Mouse (Mus musculus): ENCODE data around the gene Parp11. TPM values are rescaled to one million over a fixed set of nuclear protein-coding genes. Genes with fewer than 3 reads are reported as not detected.
A peak's percentile ranks its signal among the peaks of the same experiment; 100 is the strongest.

Parp11 gene
- total RNA-seq (2021): 10 to 100 TPM; 17.0 to 18.1 TPM
- long read RNA-seq, experiment 1, partial matches to known transcripts: 0 of 6 reads
- long read RNA-seq, experiment 1, other reads (novel, unspliced or antisense): 4 of 6 reads
- long read RNA-seq, experiment 2, partial matches to known transcripts: 0 of 6 reads
- long read RNA-seq, experiment 2, other reads (novel, unspliced or antisense): 4 of 6 reads

- DNase-seq (ENCODE audit: low spot score in 2 of 2): peak; percentile 68 to 70
Observed at GRCm38 (mm10) chr6:127446436-127446890, at the start of gene Parp11. TSS of gene Parp11 (plus strand) at chr6:127446840.

- no peak for DNase-seq (ENCODE audit: low spot score in 2 of 2)
Observed at GRCm38 (mm10) chr6:127398073-127398472, 48.6 kb upstream of the Parp11 start.

- no peak for DNase-seq (ENCODE audit: low spot score in 2 of 2)
Observed at GRCm38 (mm10) chr6:127401419-127401818, 45.2 kb upstream of the Parp11 start.

GRCm38 (mm10) chr6:127404070-127404810, 42.4 kb upstream of the Parp11 start:
- no peak for DNase-seq (ENCODE audit: low spot score in 2 of 2)

GRCm38 (mm10) chr6:127405682-127406081, 41.0 kb upstream of the Parp11 start:
- no peak for DNase-seq (ENCODE audit: low spot score in 2 of 2)

GRCm38 (mm10) chr6:127407742-127408141, 38.9 kb upstream of the Parp11 start:
- DNase-seq (ENCODE audit: low spot score in 2 of 2): no peak

- DNase-seq (ENCODE audit: low spot score in 2 of 2): no peak
Observed at GRCm38 (mm10) chr6:127417525-127418184, 29.0 kb upstream of the Parp11 start.

- no peak for DNase-seq (ENCODE audit: low spot score in 2 of 2)
Observed at GRCm38 (mm10) chr6:127418322-127418721, 28.3 kb upstream of the Parp11 start.

GRCm38 (mm10) chr6:127420115-127420514, 26.5 kb upstream of the Parp11 start:
- DNase-seq (ENCODE audit: low spot score in 2 of 2): no peak

- DNase-seq (ENCODE audit: low spot score in 2 of 2): no peak
Observed at GRCm38 (mm10) chr6:127425095-127425494, 21.5 kb upstream of the Parp11 start.

GRCm38 (mm10) chr6:127430716-127431115, 15.9 kb upstream of the Parp11 start:
- DNase-seq (ENCODE audit: low spot score in 2 of 2): no peak

- no peak for DNase-seq (ENCODE audit: low spot score in 2 of 2)
Observed at GRCm38 (mm10) chr6:127431196-127431766, 15.4 kb upstream of the Parp11 start.

- DNase-seq (ENCODE audit: low spot score in 2 of 2): no peak
Observed at GRCm38 (mm10) chr6:127433886-127434647, 12.6 kb upstream of the Parp11 start.

GRCm38 (mm10) chr6:127434648-127434984, 12.0 kb upstream of the Parp11 start:
- DNase-seq (ENCODE audit: low spot score in 2 of 2): no peak

GRCm38 (mm10) chr6:127439063-127439462, 7.6 kb upstream of the Parp11 start:
- DNase-seq (ENCODE audit: low spot score in 2 of 2): no peak

GRCm38 (mm10) chr6:127439540-127440195, 7.0 kb upstream of the Parp11 start:
- DNase-seq (ENCODE audit: low spot score in 2 of 2): no peak

- DNase-seq (ENCODE audit: low spot score in 2 of 2): no peak
Observed at GRCm38 (mm10) chr6:127440416-127441104, 6.1 kb upstream of the Parp11 start.

GRCm38 (mm10) chr6:127442584-127442983, 4.1 kb upstream of the Parp11 start:
- DNase-seq (ENCODE audit: low spot score in 2 of 2): no peak

- no peak for DNase-seq (ENCODE audit: low spot score in 2 of 2)
Observed at GRCm38 (mm10) chr6:127443910-127444309, 2.7 kb upstream of the Parp11 start.

- DNase-seq (ENCODE audit: low spot score in 2 of 2): no peak
Observed at GRCm38 (mm10) chr6:127444466-127444865, 2.2 kb upstream of the Parp11 start.
